Mouse (Mus musculus): ENCODE results near the gene Lrrc4c.

DNA sequence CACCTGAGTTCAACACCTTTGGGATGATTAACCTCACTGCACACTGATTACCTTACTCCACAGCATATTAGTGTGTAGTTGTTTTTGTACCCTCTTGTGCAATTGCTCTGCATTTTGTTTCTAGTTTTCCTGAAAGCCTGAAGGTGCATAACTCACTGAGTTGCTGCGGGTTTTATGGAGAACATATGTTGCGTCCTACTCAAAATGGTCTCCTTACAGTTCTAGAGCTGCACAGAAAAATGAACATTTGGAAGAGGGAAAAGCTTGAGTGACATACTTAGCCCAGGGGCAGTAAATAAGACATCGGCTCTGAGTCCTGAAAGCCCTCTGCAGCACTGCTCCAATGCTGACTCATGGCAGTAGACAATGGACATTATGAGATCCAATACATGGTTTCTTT is 727.7 kb downstream of the Lrrc4c start:
- no peak for TF ChIP-seq CHD1 (IDR thresholded peaks at IDR 0.05; ENCODE audit: low read depth, low read length)
- no peak for TF ChIP-seq GABPA (IDR thresholded peaks at IDR 0.05; ENCODE audit: insufficient replicate concordance, low read depth, low read length)
- TF ChIP-seq POLR2A (IDR thresholded peaks at IDR 0.05; ENCODE audit: low read depth, low read length), result no peak
- no peak for TF ChIP-seq CTCF (conservative IDR thresholded peaks at IDR 0.05 in 1 of 2, IDR thresholded peaks at IDR 0.05 in 1 of 2; ENCODE audit: low read depth in 2 of 2, low read length in 2 of 2)
- no peak for TF ChIP-seq IRF4 (IDR thresholded peaks at IDR 0.05; ENCODE audit: low read depth, low read length)
- no peak for TF ChIP-seq SIN3A (IDR thresholded peaks at IDR 0.05; ENCODE audit: low read length)
- no peak for TF ChIP-seq POLR2AphosphoS2 (IDR thresholded peaks at IDR 0.05; ENCODE audit: low read depth, low read length)
- TF ChIP-seq RCOR1 (conservative IDR thresholded peaks at IDR 0.05; ENCODE audit: low read depth, low read length), result no peak
- no peak for TF ChIP-seq MAX (IDR thresholded peaks at IDR 0.05; ENCODE audit: low read length)

Data from CH12.LX (cell line).